Mouse (Mus musculus) small intestine, adult 2 months (tissue): ENCODE results near the gene Rhcg. TPM values are rescaled to one million over a fixed set of nuclear protein-coding genes. Genes with fewer than 3 reads are reported as not detected.

Experiments used
- H3K27ac ChIP-seq: fragments of 200-500 bp; 2 replicates; pipeline ENCODE4 v1.5.1; 2012; ENCODE audit warnings: low read depth, low read length, control low read depth, inconsistent platforms; ENCODE audit not compliant: insufficient read depth
- H3K27me3 ChIP-seq: fragments of 200-500 bp; 2 replicates; pipeline ENCODE4 v1.6.1; 2012; ENCODE audit warnings: mild to moderate bottlenecking, moderate library complexity, low read length, inconsistent platforms; ENCODE audit not compliant: control insufficient read depth, insufficient read depth
- H3K36me3 ChIP-seq: fragments of 200-500 bp; 2 replicates; pipeline ENCODE4 v1.6.1; 2012; ENCODE audit warnings: mild to moderate bottlenecking, low read length, control low read depth, inconsistent platforms; ENCODE audit not compliant: control insufficient read depth, insufficient read depth
- H3K4me1 ChIP-seq: fragments of 200-500 bp; 2 replicates; pipeline ENCODE4 v1.6.1; 2012; ENCODE audit warnings: low read length, inconsistent platforms, mixed read lengths; ENCODE audit not compliant: control insufficient read depth, insufficient read depth, insufficient read length
- H3K4me3 ChIP-seq: fragments of 200-500 bp; 2 replicates; pipeline ENCODE4 v1.5.1; 2012; ENCODE audit warnings: low read depth, mild to moderate bottlenecking, control low read depth, inconsistent platforms, low read length, moderate library complexity
- CTCF ChIP-seq: fragments of 200-500 bp; IDR thresholded peaks from 2 replicates; pipeline ENCODE4 v1.5.1; 2012; ENCODE audit warnings: low read depth, mild to moderate bottlenecking, control low read depth, inconsistent platforms, low read length, moderate library complexity, mixed read lengths; ENCODE audit not compliant: insufficient replicate concordance, insufficient read length; ENCODE audit errors: extremely low read depth
- POLR2A ChIP-seq: fragments of 200-500 bp; IDR thresholded peaks from 2 replicates; pipeline ENCODE4 v1.6.1; 2012; ENCODE audit warnings: low read depth, mild to moderate bottlenecking, control low read depth, inconsistent platforms, low read length, moderate library complexity
- WGBS: fragments of 180-500 bp; shearing (Covaris S2); methylation state at CpG from one replicate; pipeline ENCODE4 v1.1.7; 2018; 5-methylcytosine and 5-hydroxymethylcytosine counted together
- polyA plus RNA-seq: library from polyadenylated mRNA; depleted of rRNA; stranded (reverse); fragments of >200 nt; gene quantifications from 2 replicates; pipeline ENCODE4 v1.2.3, GENCODE M21; 2012; rRNA removed

The Rhcg gene
- polyA plus RNA-seq, 1 experiment: not detected

DNA sequence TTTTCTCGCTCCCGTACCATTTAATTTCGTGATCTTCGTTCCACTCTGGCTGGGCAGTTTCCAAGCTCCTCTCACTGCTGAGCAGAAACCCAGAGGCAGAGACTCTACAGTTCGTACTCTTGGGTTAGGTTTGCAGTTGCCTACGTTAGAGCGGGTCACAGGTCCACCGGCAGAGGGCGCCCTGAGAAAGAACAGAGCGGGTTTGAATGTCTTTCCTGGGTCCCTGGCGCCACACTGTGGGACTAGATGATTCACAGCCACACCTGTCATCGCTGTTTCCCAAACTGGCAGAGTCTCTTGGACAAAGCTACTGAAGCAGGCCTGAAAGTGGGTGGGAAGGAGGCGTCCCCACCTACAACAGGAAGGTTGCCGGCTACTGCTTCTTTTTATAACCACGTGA is 70.4 kb downstream of the Rhcg start:
- Histone ChIP-seq H3K4me3 (no peak overlapping the region), H3K27me3 (peaks cover 60% of the 10 kb centered on the region)
- WGBS: 3% methylated on average over 15 of the region's 15 CpGs

DNA sequence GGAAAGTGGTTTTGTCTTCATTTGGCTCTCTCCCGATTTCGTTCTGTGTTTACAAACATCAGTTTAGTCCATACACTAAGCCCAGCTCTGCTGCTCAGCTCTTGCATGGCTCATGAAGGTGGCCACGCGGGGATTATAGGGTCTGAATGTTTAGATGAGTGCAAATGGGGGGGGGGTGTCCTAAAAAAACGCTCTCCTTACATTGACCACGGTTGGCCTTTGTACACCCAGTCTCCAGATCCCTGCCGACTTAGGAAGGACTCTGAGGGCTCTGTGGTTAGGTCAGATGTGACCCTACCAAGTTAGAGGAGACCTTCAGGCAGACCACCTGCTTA is 72.4 kb downstream of the Rhcg start:
- 7% methylated on average over 7 of the region's 7 CpGs for WGBS
- no peaks in the 10 kb centered on the region for H3K36me3 ChIP-seq
- no peak overlapping the region for H3K27ac ChIP-seq
- no peak overlapping the region for H3K4me3 ChIP-seq
- H3K27me3 ChIP-seq: peaks cover 71% of the 10 kb centered on the region
- H3K4me1 ChIP-seq: no peaks in the 10 kb centered on the region
- no peak for TF ChIP-seq POLR2A

More for the DNA sequence above, 70.4 kb downstream of the Rhcg start:
- no peaks in the 10 kb centered on the region for H3K4me1 ChIP-seq
- no peak overlapping the region for H3K27ac ChIP-seq
- TF ChIP-seq POLR2A: no peak
- TF ChIP-seq CTCF: peak; percentile 90
- H3K36me3 ChIP-seq: no peaks in the 10 kb centered on the region

DNA sequence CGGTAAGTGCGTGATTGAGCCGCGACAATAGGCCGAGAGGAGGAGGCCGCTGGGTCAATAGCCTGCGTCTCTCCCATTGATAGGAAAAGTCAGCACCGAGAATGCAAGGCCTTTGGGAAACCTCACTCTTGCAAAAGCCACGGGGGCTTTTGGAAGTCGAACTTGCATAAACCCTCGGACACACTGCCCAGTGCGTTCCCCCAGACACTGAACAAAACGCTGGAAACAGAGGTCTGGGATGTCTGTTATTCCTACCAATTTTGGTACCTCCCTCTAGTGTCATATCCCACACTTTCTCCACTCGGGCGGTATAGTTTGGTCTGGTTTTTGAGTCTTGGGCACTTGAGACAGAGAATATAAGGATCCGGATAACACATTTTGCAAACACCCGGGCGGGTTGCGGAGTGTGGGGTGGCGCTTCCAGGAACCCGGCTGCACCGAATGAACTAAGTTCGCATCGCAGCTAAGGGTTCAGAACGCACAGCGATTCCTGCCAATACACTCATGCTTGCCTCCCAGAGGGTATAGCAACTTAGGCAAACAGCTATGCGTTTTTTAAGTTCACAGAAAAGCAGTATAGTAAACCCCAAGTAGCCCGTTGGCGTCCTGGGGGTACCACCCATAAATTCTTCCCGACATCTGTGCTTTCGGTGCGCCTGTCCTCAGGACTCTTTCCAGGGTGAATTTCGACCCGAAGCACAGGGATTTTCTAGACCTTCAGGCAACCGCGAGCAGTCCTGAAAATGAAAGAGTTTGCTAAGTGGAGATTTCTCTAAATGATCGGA is 73.0 kb downstream of the Rhcg start:
- Histone ChIP-seq H3K4me3 (no peak overlapping the region), H3K27ac (no peak overlapping the region), H3K27me3 (peaks cover 71% of the 10 kb centered on the region), H3K36me3 (no peaks in the 10 kb centered on the region), H3K4me1 (no peaks in the 10 kb centered on the region)
- no peak for TF ChIP-seq CTCF
- TF ChIP-seq POLR2A: no peak
- 4% methylated on average over 37 of the region's 37 CpGs for WGBS

Other genes starting within 250 kb of the Rhcg start
- not detected in 2 replicates for gene Rlbp1, start 230.6 kb downstream of the Rhcg start, polyA plus RNA-seq
- gene Fanci, start 225.7 kb downstream of the Rhcg start, polyA plus RNA-seq: 0.80 and 1.8 TPM in 2 replicates
- gene Polg, start 151.3 kb downstream of the Rhcg start, polyA plus RNA-seq: 18.5 and 24.3 TPM in 2 replicates
- gene Ticrr, start 42.5 kb upstream of the Rhcg start, polyA plus RNA-seq: 0.85 and 1.1 TPM in 2 replicates
- gene Kif7, start 98.1 kb upstream of the Rhcg start, polyA plus RNA-seq: 0.39 and 0.86 TPM in 2 replicates
- 1.5 and 4.5 TPM in 2 replicates for gene Plin1, start 115.2 kb upstream of the Rhcg start, polyA plus RNA-seq
- 13.8 and 17.9 TPM in 2 replicates for gene Pex11a, start 125.5 kb upstream of the Rhcg start, polyA plus RNA-seq
- 0.06 and 0.08 TPM in 2 replicates for gene Wdr93, start 125.5 kb upstream of the Rhcg start, polyA plus RNA-seq
- 0.28 and 1.2 TPM in 2 replicates for gene Mesp1, start 176.1 kb upstream of the Rhcg start, polyA plus RNA-seq
- 0.33 TPM in 2 replicates for gene Mesp2, start 193.1 kb upstream of the Rhcg start, polyA plus RNA-seq
- 1,432 and 7,549 TPM in 2 replicates for gene Anpep, start 243.4 kb upstream of the Rhcg start, polyA plus RNA-seq